Mouse (Mus musculus): ENCODE data around the gene Kif19a. TPM values are rescaled to one million over a fixed set of nuclear protein-coding genes. Genes with fewer than 3 reads are reported as not detected.

Kif19a gene
- polyA plus RNA-seq, 1 experiment from 2014 or later, result not detected

DNA sequence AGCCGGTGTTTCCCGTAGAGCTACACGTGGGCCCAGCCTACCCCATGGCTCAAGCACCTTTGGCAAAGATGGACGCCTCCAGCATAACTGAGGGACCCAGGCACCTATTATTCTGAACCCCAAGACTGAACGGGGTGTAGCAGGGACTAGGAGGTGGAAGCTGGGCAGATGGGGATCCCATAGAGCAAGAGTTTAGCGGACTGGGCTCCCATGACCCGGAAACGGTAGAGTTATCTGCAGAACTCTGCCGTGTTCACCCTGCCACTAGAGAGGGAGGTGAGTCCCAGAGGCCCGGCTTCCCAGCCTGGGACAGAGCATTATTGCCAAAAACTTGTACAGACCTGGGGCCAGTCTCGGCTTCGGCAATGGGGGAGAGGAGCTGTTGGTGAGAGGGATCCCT lies 25.0 kb downstream of the Kif19a start:
- H3K4me2 ChIP-seq, result no peak overlapping the region
- DNase-seq (ENCODE audit: low spot score) (no peak), ATAC-seq (replicated peaks; ENCODE audit: low FRiP score) (no peak)
- H3K9ac ChIP-seq (ENCODE audit: low read depth, low read length), result no peak overlapping the region
- peaks cover 91% of the 10 kb centered on the region for H3K27me3 ChIP-seq (replicated peaks; ENCODE audit: control insufficient read depth, insufficient read depth, low read length)
- no peak overlapping the region for H3K27ac ChIP-seq (ENCODE audit: low read depth, low read length)
- no peaks in the 10 kb centered on the region for H3K9me3 ChIP-seq (ENCODE audit: control insufficient read depth, low read length)
- H3K4me1 ChIP-seq (replicated peaks; ENCODE audit: control insufficient read depth, insufficient read depth, low read length), result peaks cover 17% of the 10 kb centered on the region
- no peaks in the 10 kb centered on the region for H3K36me3 ChIP-seq (ENCODE audit: control insufficient read depth, insufficient read depth, low read length)
- no peak overlapping the region for H3K4me3 ChIP-seq (ENCODE audit: low read depth, low read length)
- 53% methylated on average over 12 of the region's 12 CpGs for WGBS

DNA sequence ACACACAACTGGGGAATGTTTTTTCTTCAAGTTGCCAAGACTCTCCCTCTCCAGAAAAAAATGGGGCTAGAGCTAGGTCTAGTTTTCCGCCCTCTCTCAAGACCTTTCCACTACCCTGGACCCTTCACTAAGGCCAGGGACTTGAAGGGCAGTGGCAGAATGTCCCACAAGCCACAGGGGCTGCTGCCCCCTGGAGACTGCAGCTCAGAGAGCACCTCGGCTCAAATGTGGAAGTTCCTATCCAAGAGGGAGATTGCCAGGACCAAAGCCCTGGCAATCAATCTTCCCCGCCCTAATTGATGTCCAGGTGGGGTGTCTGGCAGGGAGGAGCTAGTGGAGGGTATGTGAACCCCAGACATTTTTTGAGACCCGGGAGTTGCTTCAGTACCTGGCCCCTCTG lies 25.7 kb downstream of the Kif19a start:
- Histone ChIP-seq H3K9me3 (ENCODE audit: control insufficient read depth, low read length) (no peaks in the 10 kb centered on the region), H3K4me2 (no peak overlapping the region), H3K27ac (ENCODE audit: low read depth, low read length) (no peak overlapping the region), H3K27me3 (replicated peaks; ENCODE audit: control insufficient read depth, insufficient read depth, low read length) (peaks cover 85% of the 10 kb centered on the region), H3K9ac (ENCODE audit: low read depth, low read length) (no peak overlapping the region), H3K4me1 (replicated peaks; ENCODE audit: control insufficient read depth, insufficient read depth, low read length) (peaks cover 17% of the 10 kb centered on the region), H3K4me3 (ENCODE audit: low read depth, low read length) (no peak overlapping the region), H3K36me3 (ENCODE audit: control insufficient read depth, insufficient read depth, low read length) (no peaks in the 10 kb centered on the region)
- WGBS, result 20% methylated on average over 4 of the region's 4 CpGs
- ATAC-seq (replicated peaks; ENCODE audit: low FRiP score) (no peak), DNase-seq (ENCODE audit: low spot score) (no peak)

DNA sequence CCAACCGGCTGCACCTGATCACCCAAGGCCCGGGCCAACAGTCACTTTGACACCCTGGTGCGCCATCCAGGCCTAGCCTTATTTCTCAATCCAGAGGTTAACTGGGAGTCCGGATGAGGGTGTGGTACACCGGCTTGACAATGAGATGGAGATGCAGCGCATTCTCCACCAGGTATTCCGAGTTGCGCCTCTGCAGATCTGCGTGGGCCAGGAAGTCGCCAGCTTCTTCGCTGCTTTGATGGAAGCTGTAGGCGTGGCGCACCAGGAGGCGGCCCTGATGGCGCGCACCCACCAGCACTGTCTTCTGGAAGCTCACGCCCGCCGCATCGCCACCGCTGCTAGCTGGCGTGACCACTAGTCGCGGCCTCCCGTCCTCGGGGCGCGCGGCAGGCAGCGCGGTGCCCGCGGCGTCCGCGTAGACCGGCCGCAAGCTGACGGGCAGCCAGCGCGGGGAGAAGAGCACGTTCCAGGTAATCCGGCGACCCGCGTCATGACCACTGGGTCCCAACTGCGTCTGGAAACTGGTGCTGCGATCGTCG lies 26.2 kb downstream of the Kif19a start:
- peak overlapping the region; percentile 45 for H3K4me3 ChIP-seq (ENCODE audit: low read depth, low read length)
- peak overlapping the region; percentile 72 for H3K4me2 ChIP-seq
- ATAC-seq (replicated peaks; ENCODE audit: low FRiP score) (no peak), DNase-seq (ENCODE audit: low spot score) (no peak)
- no peak overlapping the region for H3K9ac ChIP-seq (ENCODE audit: low read depth, low read length)
- peaks cover 83% of the 10 kb centered on the region for H3K27me3 ChIP-seq (replicated peaks; ENCODE audit: control insufficient read depth, insufficient read depth, low read length)
- H3K9me3 ChIP-seq (ENCODE audit: control insufficient read depth, low read length), result no peaks in the 10 kb centered on the region
- 4% methylated on average over 50 of the region's 50 CpGs for WGBS
- H3K27ac ChIP-seq (ENCODE audit: low read depth, low read length), result no peak overlapping the region
- no peaks in the 10 kb centered on the region for H3K36me3 ChIP-seq (ENCODE audit: control insufficient read depth, insufficient read depth, low read length)
- H3K4me1 ChIP-seq (replicated peaks; ENCODE audit: control insufficient read depth, insufficient read depth, low read length), result peaks cover 17% of the 10 kb centered on the region

DNA sequence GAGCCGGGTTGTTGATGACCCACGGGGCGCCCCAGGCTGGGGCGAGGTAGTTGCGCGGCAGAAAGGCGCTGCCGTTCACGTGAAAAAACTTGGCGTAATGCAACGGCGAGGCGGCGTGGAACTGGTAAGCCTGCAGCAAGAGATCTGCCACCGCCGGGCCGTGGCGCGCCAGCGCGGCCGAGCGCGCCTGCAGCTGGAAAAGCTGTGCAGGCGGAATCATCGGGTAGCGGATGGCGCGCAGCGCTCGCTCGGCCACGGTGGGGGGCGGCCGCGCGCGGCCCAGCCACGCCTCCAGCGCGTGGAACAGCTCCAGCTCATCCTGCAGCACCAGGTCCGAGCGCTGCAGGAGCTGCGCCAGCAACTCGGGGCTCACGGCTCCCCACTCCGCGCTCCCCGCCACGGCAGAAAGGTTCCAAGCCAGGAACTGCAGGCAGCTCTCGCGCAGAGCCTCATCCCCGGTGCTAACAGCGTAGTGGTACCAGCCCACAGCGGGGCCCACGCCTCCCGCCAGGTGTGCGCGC lies 26.8 kb downstream of the Kif19a start:
- WGBS, result 1% methylated on average over 59 of the region's 59 CpGs
- no peaks in the 10 kb centered on the region for H3K9me3 ChIP-seq (ENCODE audit: control insufficient read depth, low read length)
- ATAC-seq (replicated peaks; ENCODE audit: low FRiP score) (no peak), DNase-seq (ENCODE audit: low spot score) (no peak)
- no peak overlapping the region for H3K27ac ChIP-seq (ENCODE audit: low read depth, low read length)
- H3K27me3 ChIP-seq (replicated peaks; ENCODE audit: control insufficient read depth, insufficient read depth, low read length), result peaks cover 78% of the 10 kb centered on the region
- peaks cover 17% of the 10 kb centered on the region for H3K4me1 ChIP-seq (replicated peaks; ENCODE audit: control insufficient read depth, insufficient read depth, low read length)
- H3K36me3 ChIP-seq (ENCODE audit: control insufficient read depth, insufficient read depth, low read length), result no peaks in the 10 kb centered on the region
- no peak overlapping the region for H3K9ac ChIP-seq (ENCODE audit: low read depth, low read length)
- H3K4me3 ChIP-seq (ENCODE audit: low read depth, low read length), result peak overlapping the region; percentile 45
- peak overlapping the region; percentile 72 for H3K4me2 ChIP-seq

DNA sequence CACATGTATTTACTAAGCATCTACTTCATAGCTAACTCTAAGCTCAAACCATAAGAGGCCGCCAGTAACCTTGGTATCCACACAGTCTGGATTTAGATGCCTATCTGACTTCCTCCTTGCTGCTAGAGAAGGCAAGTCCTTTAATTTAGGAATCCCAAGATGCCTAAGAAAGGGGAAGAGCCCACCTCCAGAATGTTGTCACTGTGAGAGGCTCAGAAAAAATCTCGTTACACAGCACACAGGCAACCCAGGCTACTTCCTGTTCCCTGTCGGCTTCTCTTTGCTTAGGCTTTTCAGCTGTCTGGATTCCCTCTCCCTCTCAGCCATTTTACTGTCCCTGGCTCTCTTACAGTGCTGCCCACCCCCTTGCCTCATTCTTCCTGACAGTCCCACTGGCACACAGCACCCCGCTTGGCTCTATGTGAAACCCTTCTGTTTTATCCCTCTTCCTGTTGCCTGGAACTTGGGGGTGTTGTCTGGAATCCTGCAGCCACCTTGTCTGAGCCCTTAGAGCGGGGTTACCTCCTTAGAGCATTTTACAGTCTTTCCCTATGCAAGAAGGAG lies 27.8 kb downstream of the Kif19a start:
- H3K4me2 ChIP-seq, result no peak overlapping the region
- ATAC-seq (replicated peaks; ENCODE audit: low FRiP score), result no peak
- WGBS, result 36% methylated on average over 5 of the region's 5 CpGs

DNA sequence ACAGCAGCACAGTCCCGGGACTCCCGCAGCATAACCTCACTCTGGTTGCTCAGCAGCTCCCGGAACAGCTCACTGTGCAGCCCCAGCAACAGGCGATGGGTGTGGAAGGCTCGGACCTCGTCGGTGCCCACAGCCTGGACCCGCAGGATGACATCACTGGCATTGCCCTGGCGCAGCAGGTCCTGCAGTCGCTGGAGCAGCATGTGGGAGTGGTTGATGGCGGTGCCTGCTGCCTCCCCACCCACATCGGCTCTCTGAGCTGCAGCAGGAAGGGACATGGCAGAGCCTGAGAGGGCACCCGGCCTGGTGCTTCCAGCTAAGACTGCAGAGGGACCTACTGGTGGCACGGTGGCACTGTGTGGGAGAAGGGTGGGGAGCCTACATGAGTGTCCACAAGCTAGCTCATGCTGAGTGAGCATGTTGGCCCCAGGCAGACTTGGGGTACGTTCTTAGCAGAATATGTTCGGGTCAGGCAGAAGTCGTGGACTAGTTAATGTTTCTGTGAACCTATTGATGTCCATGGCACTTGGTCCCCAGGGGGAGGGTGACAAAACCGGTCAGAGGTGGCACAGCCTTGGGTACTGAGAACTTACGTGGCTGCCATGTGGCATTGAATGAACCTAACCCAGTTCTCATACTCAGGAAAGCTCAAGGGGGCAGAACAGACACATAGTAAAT lies 28.8 kb downstream of the Kif19a start:
- Histone ChIP-seq H3K4me2 (no peak overlapping the region), H3K9ac (ENCODE audit: low read depth, low read length) (no peak overlapping the region), H3K27me3 (replicated peaks; ENCODE audit: control insufficient read depth, insufficient read depth, low read length) (peaks cover 58% of the 10 kb centered on the region), H3K36me3 (ENCODE audit: control insufficient read depth, insufficient read depth, low read length) (no peaks in the 10 kb centered on the region), H3K4me3 (ENCODE audit: low read depth, low read length) (no peak overlapping the region), H3K4me1 (replicated peaks; ENCODE audit: control insufficient read depth, insufficient read depth, low read length) (peaks cover 14% of the 10 kb centered on the region; the same call in 1 of the 2 replicates), H3K27ac (ENCODE audit: low read depth, low read length) (no peak overlapping the region), H3K9me3 (ENCODE audit: control insufficient read depth, low read length) (no peaks in the 10 kb centered on the region)
- no peak for DNase-seq (ENCODE audit: low spot score)
- WGBS, result 60% methylated on average over 19 of the region's 19 CpGs
- ATAC-seq (replicated peaks; ENCODE audit: low FRiP score), result no peak

More for the DNA sequence above, 27.8 kb downstream of the Kif19a start:
- no peaks in the 10 kb centered on the region for H3K9me3 ChIP-seq (ENCODE audit: control insufficient read depth, low read length)
- H3K27ac ChIP-seq (ENCODE audit: low read depth, low read length), result no peak overlapping the region
- H3K4me1 ChIP-seq (replicated peaks; ENCODE audit: control insufficient read depth, insufficient read depth, low read length), result peaks cover 17% of the 10 kb centered on the region
- peaks cover 68% of the 10 kb centered on the region for H3K27me3 ChIP-seq (replicated peaks; ENCODE audit: control insufficient read depth, insufficient read depth, low read length)
- H3K9ac ChIP-seq (ENCODE audit: low read depth, low read length), result no peak overlapping the region
- H3K36me3 ChIP-seq (ENCODE audit: control insufficient read depth, insufficient read depth, low read length), result no peaks in the 10 kb centered on the region
- no peak for DNase-seq (ENCODE audit: low spot score)
- H3K4me3 ChIP-seq (ENCODE audit: low read depth, low read length), result no peak overlapping the region

DNA sequence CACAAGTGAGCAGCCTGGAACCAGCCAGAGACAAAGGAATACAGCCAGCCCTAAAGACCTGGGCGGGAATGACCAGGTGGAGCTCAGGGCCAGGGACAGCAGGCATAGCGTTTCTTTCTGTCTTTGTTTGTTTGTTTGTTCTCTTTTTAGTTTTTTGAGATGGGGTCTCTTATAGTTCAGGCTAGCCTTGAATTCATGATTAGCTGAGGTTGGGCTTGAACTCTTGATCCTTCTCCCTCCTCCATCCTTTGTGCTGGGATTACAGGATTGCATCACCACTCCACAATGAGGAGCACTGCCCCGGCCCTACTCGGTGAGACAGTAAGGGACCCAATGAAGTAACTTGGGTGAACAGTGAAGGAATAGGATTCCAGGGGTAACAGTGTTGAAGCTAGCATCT lies 29.5 kb downstream of the Kif19a start:
- no peak overlapping the region for H3K4me3 ChIP-seq (ENCODE audit: low read depth, low read length)
- no peak overlapping the region for H3K27ac ChIP-seq (ENCODE audit: low read depth, low read length)
- DNase-seq (ENCODE audit: low spot score) (no peak), ATAC-seq (replicated peaks; ENCODE audit: low FRiP score) (no peak)
- H3K36me3 ChIP-seq (ENCODE audit: control insufficient read depth, insufficient read depth, low read length), result no peaks in the 10 kb centered on the region
- peaks cover 51% of the 10 kb centered on the region for H3K27me3 ChIP-seq (replicated peaks; ENCODE audit: control insufficient read depth, insufficient read depth, low read length)
- H3K4me2 ChIP-seq, result no peak overlapping the region
- H3K9me3 ChIP-seq (ENCODE audit: control insufficient read depth, low read length), result no peaks in the 10 kb centered on the region
- no peak overlapping the region for H3K9ac ChIP-seq (ENCODE audit: low read depth, low read length)
- 58% methylated on average over 4 of the region's 4 CpGs for WGBS
- peaks cover 12% of the 10 kb centered on the region; the same call in 1 of the 2 replicates for H3K4me1 ChIP-seq (replicated peaks; ENCODE audit: control insufficient read depth, insufficient read depth, low read length)

DNA sequence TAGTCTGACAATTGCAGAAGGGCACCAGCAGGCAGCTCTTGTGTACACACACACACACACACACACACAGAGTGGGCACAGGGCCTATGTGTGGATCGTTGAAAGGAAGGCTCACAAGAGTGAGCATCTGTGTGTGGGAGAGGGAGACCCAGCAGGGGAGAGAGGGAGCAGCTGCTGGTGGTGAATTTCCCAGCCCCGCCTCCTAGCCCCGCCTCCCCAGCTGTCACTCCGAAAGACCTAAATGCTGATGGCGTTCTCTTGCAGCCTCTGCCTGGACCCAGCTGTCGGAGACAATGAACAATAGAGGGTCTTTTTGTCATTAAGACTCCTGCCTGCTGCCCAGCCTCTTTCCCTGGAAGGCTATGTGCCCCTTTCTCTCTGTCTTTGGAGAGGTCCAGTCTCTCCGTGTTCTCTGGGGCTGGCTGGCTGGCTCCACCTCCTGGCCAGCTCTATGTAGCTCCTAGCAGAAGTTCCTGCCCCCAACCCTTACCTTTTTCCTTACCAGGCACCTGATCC lies 30.1 kb downstream of the Kif19a start:
- peaks cover 12% of the 10 kb centered on the region; the same call in 1 of the 2 replicates for H3K4me1 ChIP-seq (replicated peaks; ENCODE audit: control insufficient read depth, insufficient read depth, low read length)
- ATAC-seq (replicated peaks; ENCODE audit: low FRiP score) (no peak), DNase-seq (ENCODE audit: low spot score) (peak; percentile 69)
- H3K4me2 ChIP-seq, result peak overlapping the region; percentile 59
- H3K27ac ChIP-seq (ENCODE audit: low read depth, low read length), result no peak overlapping the region
- peak overlapping the region; percentile 30 for H3K4me3 ChIP-seq (ENCODE audit: low read depth, low read length)
- peaks cover 45% of the 10 kb centered on the region for H3K27me3 ChIP-seq (replicated peaks; ENCODE audit: control insufficient read depth, insufficient read depth, low read length)
- 0% methylated on average over 7 of the region's 7 CpGs for WGBS
- H3K9me3 ChIP-seq (ENCODE audit: control insufficient read depth, low read length), result no peaks in the 10 kb centered on the region
- H3K9ac ChIP-seq (ENCODE audit: low read depth, low read length), result no peak overlapping the region
- H3K36me3 ChIP-seq (ENCODE audit: control insufficient read depth, insufficient read depth, low read length), result no peaks in the 10 kb centered on the region
